8 mouse cellular contexts compared by ENCODE assay signal in genomic region chr1:92179489-92180006, GRCm38 (mm10). TPM values are rescaled to one million over a fixed set of nuclear protein-coding genes. Genes with fewer than 3 reads are reported as not detected.
DNase-seq lines count a peak whose midpoint lies in the region; ATAC-seq lines count a peak whose summit lies in the region.

No protein-coding gene starts in this region.

- peak overlapping the region; percentile 88 for H3K27ac ChIP-seq in heart, embryonic 11.5 days (ENCODE audit: low read depth, low read length)
- peak overlapping the region; percentile 62; the same call in 1 of the 2 replicates for H3K27ac ChIP-seq in kidney, embryonic 14.5 days (ENCODE audit: low read depth, low read length)
- peak overlapping the region; percentile 85 for H3K27ac ChIP-seq in liver, embryonic 15.5 days (replicated peaks)
- peak overlapping the region; percentile 93 for H3K27ac ChIP-seq in neural tube, embryonic 14.5 days (ENCODE audit: low read depth, low read length)

- H3K9ac ChIP-seq in heart, embryonic 11.5 days (ENCODE audit: low read depth, low read length): peak overlapping the region; percentile 89
- peak overlapping the region; percentile 90 for H3K9ac ChIP-seq in kidney, embryonic 14.5 days (ENCODE audit: low read depth, low read length)
- H3K9ac ChIP-seq in liver, embryonic 15.5 days: peak overlapping the region; percentile 90
- H3K9ac ChIP-seq in neural tube, embryonic 14.5 days (replicated peaks; ENCODE audit: low read depth, low read length): peak overlapping the region; percentile 87

- no peaks in the 10 kb centered on the region for H3K9me3 ChIP-seq in megakaryocyte, embryonic 14.5 days
- no peaks in the 10 kb centered on the region for H3K9me3 ChIP-seq in heart, embryonic 11.5 days (replicated peaks; ENCODE audit: control insufficient read depth, low read length)
- no peaks in the 10 kb centered on the region for H3K9me3 ChIP-seq in kidney, embryonic 14.5 days (ENCODE audit: control insufficient read depth, low read length)
- H3K9me3 ChIP-seq in liver, embryonic 15.5 days (replicated peaks): no peaks in the 10 kb centered on the region
- H3K9me3 ChIP-seq in neural tube, embryonic 14.5 days (ENCODE audit: control insufficient read depth, low read length): no peaks in the 10 kb centered on the region

- ATAC-seq in megakaryocyte, adult 5-6 weeks (ENCODE audit: poor library complexity, severe bottlenecking): no peak
- ATAC-seq in heart, embryonic 11.5 days (replicated peaks; ENCODE audit: insufficient number of reproducible peaks, low FRiP score, low TSS enrichment): no peak
- ATAC-seq in kidney, embryonic 14.5 days (ENCODE audit: low FRiP score, low TSS enrichment): peak; percentile 4; the same call in 1 of the 2 replicates
- ATAC-seq in liver, embryonic 15.5 days (ENCODE audit: insufficient read depth): no peak
- peak; percentile 1; the same call in 1 of the 2 replicates for ATAC-seq in neural tube, embryonic 14.5 days (ENCODE audit: low read depth)

- WGBS in heart, embryonic 11.5 days (ENCODE audit: insufficient replicate concordance): under 1% methylated on average over 44 of the region's 61 CpGs
- WGBS in kidney, embryonic 14.5 days: under 1% methylated on average over 44 of the region's 61 CpGs
- WGBS in liver, embryonic 15.5 days (ENCODE audit: insufficient replicate concordance): under 1% methylated on average over 57 of the region's 61 CpGs
- WGBS in neural tube, embryonic 14.5 days: under 1% methylated on average over 51 of the region's 61 CpGs

- peak overlapping the region; percentile 80 for H3K4me2 ChIP-seq in heart, embryonic 11.5 days
- peak overlapping the region; percentile 69 for H3K4me2 ChIP-seq in kidney, embryonic 14.5 days (replicated peaks; ENCODE audit: low read depth, low read length)
- peak overlapping the region; percentile 93 for H3K4me2 ChIP-seq in liver, embryonic 15.5 days
- peak overlapping the region; percentile 62 for H3K4me2 ChIP-seq in neural tube, embryonic 14.5 days (ENCODE audit: low read depth, low read length)

- peaks cover 3% of the 10 kb centered on the region for H3K27me3 ChIP-seq in megakaryocyte, embryonic 14.5 days (replicated peaks)
- H3K27me3 ChIP-seq in heart, embryonic 11.5 days (ENCODE audit: control insufficient read depth, insufficient read depth, low read length): no peaks in the 10 kb centered on the region
- H3K27me3 ChIP-seq in kidney, embryonic 14.5 days (ENCODE audit: control insufficient read depth, insufficient read depth, low read length): no peaks in the 10 kb centered on the region
- H3K27me3 ChIP-seq in liver, embryonic 15.5 days: no peaks in the 10 kb centered on the region
- H3K27me3 ChIP-seq in neural tube, embryonic 14.5 days (ENCODE audit: control insufficient read depth, insufficient read depth, low read length): no peaks in the 10 kb centered on the region

- peaks cover 41% of the 10 kb centered on the region for H3K4me1 ChIP-seq in megakaryocyte, embryonic 14.5 days
- peaks cover 32% of the 10 kb centered on the region for H3K4me1 ChIP-seq in heart, embryonic 11.5 days (ENCODE audit: control insufficient read depth, insufficient read depth, low read length)
- peaks cover 24% of the 10 kb centered on the region for H3K4me1 ChIP-seq in kidney, embryonic 14.5 days (ENCODE audit: control insufficient read depth, insufficient read depth, low read length)
- H3K4me1 ChIP-seq in liver, embryonic 15.5 days (replicated peaks): peaks cover 47% of the 10 kb centered on the region
- H3K4me1 ChIP-seq in neural tube, embryonic 14.5 days (ENCODE audit: control insufficient read depth, insufficient read depth, low read length): peaks cover 29% of the 10 kb centered on the region

- peak; percentile 58 for DNase-seq in embryo, embryonic 10.5 days (ENCODE audit: low spot score)
- peak; percentile 76 for DNase-seq in thymus, postnatal 4 days

- H3K36me3 ChIP-seq in megakaryocyte, embryonic 14.5 days (replicated peaks; ENCODE audit: low read length): peaks cover 6% of the 10 kb centered on the region
- H3K36me3 ChIP-seq in heart, embryonic 11.5 days (ENCODE audit: control insufficient read depth, insufficient read depth, low read length): no peaks in the 10 kb centered on the region
- no peaks in the 10 kb centered on the region for H3K36me3 ChIP-seq in kidney, embryonic 14.5 days (ENCODE audit: control insufficient read depth, insufficient read depth, low read length)
- H3K36me3 ChIP-seq in liver, embryonic 15.5 days (replicated peaks): no peaks in the 10 kb centered on the region
- H3K36me3 ChIP-seq in neural tube, embryonic 14.5 days (ENCODE audit: control insufficient read depth, insufficient read depth, low read length): no peaks in the 10 kb centered on the region

- H3K4me3 ChIP-seq in megakaryocyte, embryonic 14.5 days (replicated peaks): peak overlapping the region; percentile 96
- peak overlapping the region; percentile 82 for H3K4me3 ChIP-seq in heart, embryonic 11.5 days (ENCODE audit: low read depth, low read length)
- peak overlapping the region; percentile 71 for H3K4me3 ChIP-seq in kidney, embryonic 14.5 days (ENCODE audit: low read length)
- H3K4me3 ChIP-seq in liver, embryonic 15.5 days (replicated peaks): peak overlapping the region; percentile 81
- peak overlapping the region; percentile 94 for H3K4me3 ChIP-seq in neural tube, embryonic 14.5 days (ENCODE audit: low read depth, low read length)

RNA-seq across cellular contexts. Expression of gene Hdac4, which starts 16.0 kb away (rescaled TPM):
- polyA plus RNA-seq in megakaryocyte, embryonic 14.5 days (2012; ENCODE audit: insufficient read depth, low replicate concordance): 3.6 and 5.1 TPM in 2 replicates
- total RNA-seq in megakaryocyte, adult 5-6 weeks (2015): 14.8 and 19.0 TPM in 2 replicates
- 13.3 and 19.4 TPM in 2 replicates for total RNA-seq in megakaryocyte, adult 5-6 weeks (2017)
- 11.4 and 12.5 TPM in 2 replicates for polyA plus RNA-seq in heart, embryonic 11.5 days (2014; fragmentation: Nextera tagmentation; extraction: Ambion mirVana)
- 20.6 and 22.0 TPM in 2 replicates for polyA plus RNA-seq in kidney, embryonic 14.5 days (2014; fragmentation: Nextera tagmentation; extraction: Ambion mirVana)
- 3.3 and 3.9 TPM in 2 replicates for polyA plus RNA-seq in liver, embryonic 15.5 days (2015; fragmentation: Nextera tagmentation; extraction: Ambion mirVana)
- polyA plus RNA-seq in neural tube, embryonic 14.5 days (2014; fragmentation: Nextera tagmentation; extraction: Ambion mirVana): 35.3 and 38.0 TPM in 2 replicates

Comparison
In these comparisons a context has a peak if more than half of its experiments do, and no peak if none do; other contexts are left out.
1. ATAC-seq: peak in kidney, embryonic 14.5 days (single experiment) and neural tube, embryonic 14.5 days (single experiment); none in megakaryocyte, adult 5-6 weeks (single experiment), heart, embryonic 11.5 days (single experiment) and liver, embryonic 15.5 days (single experiment).
2. Peak in every context shown above with its lines, with median percentiles within 50 percentile points of each other: H3K4me3 ChIP-seq, H3K27ac ChIP-seq, H3K4me2 ChIP-seq and H3K9ac ChIP-seq.